ENCODE assay signal across 12 mouse cellular contexts in the genomic region with DNA sequence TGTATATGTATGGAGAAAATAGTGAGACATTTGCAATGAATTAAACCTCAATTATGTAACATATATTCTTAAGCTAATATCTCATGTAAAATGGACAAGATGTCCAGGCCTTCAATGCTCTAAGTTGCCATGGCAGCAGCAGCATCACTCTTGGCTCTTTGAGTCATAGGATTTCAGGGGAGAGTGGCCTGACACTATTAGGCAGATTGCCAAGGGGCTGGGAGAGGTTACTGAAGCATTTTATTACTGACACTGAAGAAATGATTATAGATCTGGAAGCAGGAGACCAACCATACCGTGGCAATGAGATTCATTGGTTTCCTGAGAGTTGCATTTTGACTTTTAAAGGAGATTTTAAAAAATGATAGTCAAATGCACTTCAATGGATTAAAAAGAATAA.
DNase-seq lines count a peak whose midpoint lies in the region; ATAC-seq and TF ChIP-seq lines count a peak whose summit lies in the region.
"Had no signal": no experiment of that assay in that cellular context is flagged by ENCODE, and none has a peak within 500 bp of the region (broad histone marks: within the 10 kb centered on the region; RNA-seq: fewer than 3 reads in every experiment).

No protein-coding gene starts in this region.

- no peaks in the 10 kb centered on the region for H3K9me3 ChIP-seq in forebrain, embryonic 11.5 days (ENCODE audit: control insufficient read depth, low read length)
- H3K9me3 ChIP-seq in forebrain, embryonic 15.5 days, result no peaks in the 10 kb centered on the region
- H3K9me3 ChIP-seq in hindbrain, embryonic 12.5 days (replicated peaks), result no peaks in the 10 kb centered on the region
- no peaks in the 10 kb centered on the region for H3K9me3 ChIP-seq in hindbrain, postnatal 0 days (ENCODE audit: low read length)
- no peaks in the 10 kb centered on the region for H3K9me3 ChIP-seq in neural tube, embryonic 14.5 days (ENCODE audit: control insufficient read depth, low read length)
- no peaks in the 10 kb centered on the region for H3K9me3 ChIP-seq in liver, postnatal 0 days (ENCODE audit: low read length)
- H3K9me3 ChIP-seq: kidney, embryonic 15.5 days; limb, embryonic 15.5 days had no signal

- no peak overlapping the region for H3K27ac ChIP-seq in forebrain, embryonic 11.5 days (ENCODE audit: low read depth, low read length)
- no peak overlapping the region for H3K27ac ChIP-seq in forebrain, embryonic 15.5 days (replicated peaks)
- H3K27ac ChIP-seq in hindbrain, embryonic 12.5 days, result no peak overlapping the region
- no peak overlapping the region for H3K27ac ChIP-seq in hindbrain, postnatal 0 days
- H3K27ac ChIP-seq in neural tube, embryonic 14.5 days (ENCODE audit: low read depth, low read length), result no peak overlapping the region
- H3K27ac ChIP-seq in liver, postnatal 0 days (ENCODE audit: low read depth), result no peak overlapping the region
- H3K27ac ChIP-seq: kidney, embryonic 15.5 days; limb, embryonic 15.5 days had no signal

- no peaks in the 10 kb centered on the region for H3K4me1 ChIP-seq in forebrain, embryonic 11.5 days (replicated peaks; ENCODE audit: control insufficient read depth, insufficient read depth, low read length)
- no peaks in the 10 kb centered on the region for H3K4me1 ChIP-seq in forebrain, embryonic 15.5 days
- no peaks in the 10 kb centered on the region for H3K4me1 ChIP-seq in hindbrain, embryonic 12.5 days
- peaks cover 5% of the 10 kb centered on the region; the same call in 1 of the 2 replicates for H3K4me1 ChIP-seq in hindbrain, postnatal 0 days (ENCODE audit: insufficient read depth, low read length)
- H3K4me1 ChIP-seq in neural tube, embryonic 14.5 days (ENCODE audit: control insufficient read depth, insufficient read depth, low read length), result peaks cover 6% of the 10 kb centered on the region
- no peaks in the 10 kb centered on the region for H3K4me1 ChIP-seq in liver, postnatal 0 days (ENCODE audit: insufficient read depth)
- H3K4me1 ChIP-seq: kidney, embryonic 15.5 days; limb, embryonic 15.5 days had no signal

- no peak for ATAC-seq in forebrain, embryonic 11.5 days (replicated peaks; ENCODE audit: low FRiP score)
- ATAC-seq in forebrain, embryonic 15.5 days (replicated peaks), result no peak
- peak; percentile 67; the same call in 1 of the 2 replicates for ATAC-seq in hindbrain, embryonic 12.5 days (ENCODE audit: low FRiP score)
- peak; percentile 68; the same call in 1 of the 2 replicates for ATAC-seq in hindbrain, postnatal 0 days
- peak; percentile 62; the same call in 1 of the 2 replicates for ATAC-seq in neural tube, embryonic 14.5 days (ENCODE audit: low read depth)
- ATAC-seq in liver, postnatal 0 days, result no peak

- no peaks in the 10 kb centered on the region for H3K27me3 ChIP-seq in forebrain, embryonic 11.5 days (ENCODE audit: control insufficient read depth, insufficient read depth, low read length)
- H3K27me3 ChIP-seq in forebrain, embryonic 15.5 days, result no peaks in the 10 kb centered on the region
- H3K27me3 ChIP-seq in hindbrain, embryonic 12.5 days, result no peaks in the 10 kb centered on the region
- no peaks in the 10 kb centered on the region for H3K27me3 ChIP-seq in hindbrain, postnatal 0 days (ENCODE audit: insufficient read depth, low read length)
- H3K27me3 ChIP-seq in neural tube, embryonic 14.5 days (ENCODE audit: control insufficient read depth, insufficient read depth, low read length), result no peaks in the 10 kb centered on the region
- H3K27me3 ChIP-seq in liver, postnatal 0 days (ENCODE audit: insufficient read depth, low read length), result no peaks in the 10 kb centered on the region
- H3K27me3 ChIP-seq: kidney, embryonic 15.5 days; limb, embryonic 15.5 days had no signal

- 58% methylated on average over 1 of the region's 1 CpGs for WGBS in forebrain, embryonic 11.5 days
- WGBS in forebrain, embryonic 15.5 days, result 49% methylated on average over 1 of the region's 1 CpGs
- WGBS in hindbrain, embryonic 12.5 days, result 41% methylated on average over 1 of the region's 1 CpGs
- 10% methylated on average over 1 of the region's 1 CpGs for WGBS in hindbrain, postnatal 0 days
- 12% methylated on average over 1 of the region's 1 CpGs for WGBS in neural tube, embryonic 14.5 days
- WGBS in liver, postnatal 0 days (ENCODE audit: insufficient replicate concordance), result 55% methylated on average over 1 of the region's 1 CpGs

- H3K4me2 ChIP-seq in forebrain, embryonic 11.5 days (ENCODE audit: low read depth, low read length, severe bottlenecking), result no peak overlapping the region
- no peak overlapping the region for H3K4me2 ChIP-seq in forebrain, embryonic 15.5 days (replicated peaks)
- H3K4me2 ChIP-seq in hindbrain, embryonic 12.5 days (replicated peaks), result no peak overlapping the region
- H3K4me2 ChIP-seq in hindbrain, postnatal 0 days (ENCODE audit: low read depth, low read length), result no peak overlapping the region
- no peak overlapping the region for H3K4me2 ChIP-seq in neural tube, embryonic 14.5 days (ENCODE audit: low read depth, low read length)
- H3K4me2 ChIP-seq in liver, postnatal 0 days (ENCODE audit: low read depth, low read length), result no peak overlapping the region
- H3K4me2 ChIP-seq: kidney, embryonic 15.5 days; limb, embryonic 15.5 days; lung, embryonic 14.5 days had no signal

- DNase-seq in forebrain, embryonic 11.5 days (ENCODE audit: low spot score), result peak; percentile 36
- peak; percentile 83 for DNase-seq in hindbrain, postnatal 0 days (ENCODE audit: low spot score)
- no peak for DNase-seq in kidney, adult 11 months
- no peak for DNase-seq in liver, postnatal 0 days
- DNase-seq: lung, embryonic 14.5 days; right cerebral cortex, postnatal 25 days had no signal

- TF ChIP-seq EP300 in liver, postnatal 0 days (IDR thresholded peaks at IDR 0.05; ENCODE audit: low read depth), result no peak

- no peaks in the 10 kb centered on the region for H3K36me3 ChIP-seq in forebrain, embryonic 11.5 days (ENCODE audit: control insufficient read depth, insufficient read depth, low read length)
- H3K36me3 ChIP-seq in forebrain, embryonic 15.5 days, result no peaks in the 10 kb centered on the region
- no peaks in the 10 kb centered on the region for H3K36me3 ChIP-seq in hindbrain, embryonic 12.5 days
- no peaks in the 10 kb centered on the region for H3K36me3 ChIP-seq in hindbrain, postnatal 0 days (ENCODE audit: insufficient read depth, low read length)
- H3K36me3 ChIP-seq in neural tube, embryonic 14.5 days (ENCODE audit: control insufficient read depth, insufficient read depth, low read length), result no peaks in the 10 kb centered on the region
- H3K36me3 ChIP-seq in liver, postnatal 0 days (replicated peaks; ENCODE audit: insufficient read depth, low read length), result no peaks in the 10 kb centered on the region
- H3K36me3 ChIP-seq: kidney, embryonic 15.5 days; limb, embryonic 15.5 days had no signal

- H3K9ac ChIP-seq in forebrain, embryonic 11.5 days (ENCODE audit: low read length), result no peak overlapping the region
- no peak overlapping the region for H3K9ac ChIP-seq in forebrain, embryonic 15.5 days (replicated peaks)
- H3K9ac ChIP-seq in hindbrain, embryonic 12.5 days, result no peak overlapping the region
- no peak overlapping the region for H3K9ac ChIP-seq in hindbrain, postnatal 0 days (replicated peaks; ENCODE audit: low read length)
- H3K9ac ChIP-seq in neural tube, embryonic 14.5 days (replicated peaks; ENCODE audit: low read depth, low read length), result no peak overlapping the region
- no peak overlapping the region for H3K9ac ChIP-seq in liver, postnatal 0 days (replicated peaks)
- H3K9ac ChIP-seq: kidney, embryonic 15.5 days; limb, embryonic 15.5 days; lung, embryonic 14.5 days had no signal

- no peak for TF ChIP-seq CTCF in hindbrain, postnatal 0 days (IDR thresholded peaks at IDR 0.05; ENCODE audit: low read depth)
- no peak for TF ChIP-seq CTCF in liver, postnatal 0 days (IDR thresholded peaks at IDR 0.05; ENCODE audit: low read depth)

- no peak overlapping the region for H3K4me3 ChIP-seq in forebrain, embryonic 11.5 days (ENCODE audit: low read depth, low read length)
- H3K4me3 ChIP-seq in forebrain, embryonic 15.5 days, result no peak overlapping the region
- no peak overlapping the region for H3K4me3 ChIP-seq in hindbrain, embryonic 12.5 days
- no peak overlapping the region for H3K4me3 ChIP-seq in hindbrain, postnatal 0 days (ENCODE audit: low read length)
- no peak overlapping the region for H3K4me3 ChIP-seq in neural tube, embryonic 14.5 days (ENCODE audit: low read depth, low read length)
- H3K4me3 ChIP-seq in liver, postnatal 0 days (ENCODE audit: low read depth, low read length), result no peak overlapping the region
- H3K4me3 ChIP-seq: erythroblast, embryonic 14.5 days; kidney, embryonic 15.5 days; limb, embryonic 15.5 days had no signal

Comparison
In these comparisons a context has a peak if more than half of its experiments do, and no peak if none do; other contexts are left out.
1. ATAC-seq: peak in hindbrain, embryonic 12.5 days (single experiment), hindbrain, postnatal 0 days (single experiment) and neural tube, embryonic 14.5 days (single experiment); none in forebrain, embryonic 11.5 days (single experiment), forebrain, embryonic 15.5 days (single experiment) and liver, postnatal 0 days (single experiment).
2. DNase-seq: peak in forebrain, embryonic 11.5 days (single experiment) and hindbrain, postnatal 0 days (single experiment); none in kidney, adult 11 months (single experiment) and liver, postnatal 0 days (single experiment).